Mouse (Mus musculus) ES-E14 (cell line): ENCODE results near the gene Ugt1a1. TPM values are rescaled to one million over a fixed set of nuclear protein-coding genes. Genes with fewer than 3 reads are reported as not detected.
A peak's percentile ranks its signal among the peaks of the same experiment; 100 is the strongest.

Experiments used
- DNase-seq: peaks from one replicate; pipeline ENCODE4 v3.0.0-alpha.2; 2013; ENCODE audit warnings: low read depth, low spot score
- H3K27ac ChIP-seq: 2 replicates; pipeline ENCODE4 v1.5.1; 2012; ENCODE audit warnings: low read depth, mild to moderate bottlenecking, low read length, moderate library complexity, mixed read lengths; ENCODE audit not compliant: poor library complexity, insufficient read depth, severe bottlenecking
- H3K36me3 ChIP-seq: 2 replicates; pipeline ENCODE4 v1.6.1; 2012; ENCODE audit warnings: mild to moderate bottlenecking, low read length, moderate library complexity, mixed read lengths; ENCODE audit not compliant: control insufficient read depth, poor library complexity, insufficient read depth, severe bottlenecking
- H3K4me1 ChIP-seq, 2 experiments: fragments of 150-350 bp in 1 of 2; sonication (generic) in 1 of 2; 2 replicates each; pipeline ENCODE4 v1.6.1; 2012; ENCODE audit warnings: low read length in 2 of 2, mild to moderate bottlenecking in 1 of 2, mixed read lengths in 1 of 2; ENCODE audit not compliant: control insufficient read depth in 2 of 2, insufficient read depth in 2 of 2, poor library complexity in 1 of 2
- H3K4me3 ChIP-seq, 2 experiments: fragments of 150-350 bp in 1 of 2; sonication (generic) in 1 of 2; 2 replicates each; pipeline ENCODE4 v1.5.1; 2012; ENCODE audit warnings: low read length in 2 of 2, low read depth in 1 of 2, mild to moderate bottlenecking in 1 of 2, mixed read lengths in 1 of 2; ENCODE audit not compliant: insufficient read depth in 1 of 2, poor library complexity in 1 of 2, severe bottlenecking in 1 of 2
- H3K9ac ChIP-seq: 2 replicates; pipeline ENCODE4 v1.6.1; 2012; ENCODE audit warnings: low read depth, mild to moderate bottlenecking, low read length, mixed read lengths; ENCODE audit not compliant: poor library complexity, insufficient read depth, severe bottlenecking
- H3K9me3 ChIP-seq: fragments of 150-350 bp; sonication (generic); 2 replicates; pipeline ENCODE4 v1.6.1; 2012; ENCODE audit warnings: low read depth, mild to moderate bottlenecking, low read length; ENCODE audit not compliant: control insufficient read depth, insufficient read depth
- CHD2 ChIP-seq: IDR thresholded peaks from 2 replicates; pipeline ENCODE4 v1.6.1; 2014; ENCODE audit warnings: mild to moderate bottlenecking, low read depth, low read length, inconsistent platforms
- HCFC1 ChIP-seq: IDR thresholded peaks from 2 replicates; pipeline ENCODE4 v1.6.1; 2012; ENCODE audit warnings: low read length, inconsistent platforms, borderline replicate concordance; ENCODE audit not compliant: insufficient read depth
- MAFK ChIP-seq: IDR thresholded peaks from 2 replicates; pipeline ENCODE4 v1.6.1; 2014; ENCODE audit warnings: mild to moderate bottlenecking, low read depth, low read length, inconsistent platforms; ENCODE audit not compliant: insufficient read depth
- ZC3H11A ChIP-seq: IDR thresholded peaks from 2 replicates; pipeline ENCODE4 v1.6.1; 2012; ENCODE audit warnings: low read depth, mild to moderate bottlenecking, inconsistent platforms, low read length, borderline replicate concordance
- ZNF384 ChIP-seq: IDR thresholded peaks from 2 replicates; pipeline ENCODE4 v1.6.1; 2012; ENCODE audit warnings: low read depth, low read length, inconsistent platforms
- in situ Hi-C, 2 experiments: fragments of 600-800 bp; cut with MboI; formaldehyde crosslinking; loops; one replicate each; pipeline ENCODE4 v1.15.1; 2025; ENCODE audit warnings: low sequenced_read_pairs in 2 of 2, inconsistent platforms in 1 of 2; ENCODE audit not compliant: unreplicated experiment in 2 of 2
- total RNA-seq: library from RNA; depleted of rRNA; stranded (reverse); fragments of 300-350 nt; gene quantifications from 2 replicates; pipeline ENCODE4 v1.2.3, GENCODE M21; 2012

Gene Ugt1a1
- total RNA-seq, 1 experiment: not detected

- peak; percentile 68 for DNase-seq
- in situ Hi-C loops: no loop called here
- TF ChIP-seq CHD2: peak; percentile 79
- TF ChIP-seq MAFK: no peak
Measured at GRCm38 (mm10) chr1:88205294-88205922, 6.4 kb upstream of the Ugt1a1 start, which contains the start of gene Dnajb3. Dnajb3 (minus strand) TSS chr1:88205782.

GRCm38 (mm10) chr1:88206843-88207479, 4.8 kb upstream of the Ugt1a1 start:
- Histone ChIP-seq H3K27ac (no peak overlapping the region), H3K9me3 (no peaks in the 10 kb centered on the region), H3K36me3 (no peaks in the 10 kb centered on the region), H3K4me3 (no peak overlapping the region), H3K4me1 (no peaks in the 10 kb centered on the region), H3K9ac (no peak overlapping the region)
- no peak for DNase-seq
- in situ Hi-C loops: no loop called here
- TF ChIP-seq CHD2 (no peak), HCFC1 (no peak), MAFK (no peak), ZNF384 (no peak), ZC3H11A (no peak)

More at GRCm38 (mm10) chr1:88205294-88205922, 6.4 kb upstream of the Ugt1a1 start, which contains the start of gene Dnajb3:
- H3K9me3 ChIP-seq: no peaks in the 10 kb centered on the region
- H3K4me3 ChIP-seq: peak within 1 kb of the TSS; percentile 61 to 67
- no peaks in the 10 kb centered on the region for H3K36me3 ChIP-seq
- peak within 1 kb of the TSS; percentile 72 for H3K9ac ChIP-seq
- H3K27ac ChIP-seq: no peak within 1 kb of the TSS
- no peaks in the 10 kb centered on the region for H3K4me1 ChIP-seq

- H3K4me1 ChIP-seq: no peaks in the 10 kb centered on the region
- no peak overlapping the region for H3K4me3 ChIP-seq
- H3K9me3 ChIP-seq: no peaks in the 10 kb centered on the region
- TF ChIP-seq HCFC1 (no peak), CHD2 (no peak), ZC3H11A (no peak), ZNF384 (no peak), MAFK (no peak)
- H3K27ac ChIP-seq: no peak overlapping the region
- H3K9ac ChIP-seq: no peak overlapping the region
- DNase-seq: no peak
- in situ Hi-C loops: no loop called here
- no peaks in the 10 kb centered on the region for H3K36me3 ChIP-seq
Measured at GRCm38 (mm10) chr1:88212341-88213045, 734 bp downstream of the Ugt1a1 start.

GRCm38 (mm10) chr1:88213061-88213460, 1.3 kb downstream of the Ugt1a1 start:
- DNase-seq: no peak
- in situ Hi-C loops: no loop called here
- Histone ChIP-seq H3K4me3 (no peak overlapping the region), H3K4me1 (no peaks in the 10 kb centered on the region), H3K36me3 (no peaks in the 10 kb centered on the region), H3K9ac (no peak overlapping the region), H3K9me3 (no peaks in the 10 kb centered on the region), H3K27ac (no peak overlapping the region)
- no peak for TF ChIP-seq MAFK
- TF ChIP-seq ZNF384: no peak
- TF ChIP-seq HCFC1: no peak
- TF ChIP-seq ZC3H11A: no peak
- no peak for TF ChIP-seq CHD2
